Mouse (Mus musculus) neural tube, embryonic 11.5 days (tissue): ENCODE measurements around the gene Tekt3. TPM values are rescaled to one million over a fixed set of nuclear protein-coding genes. Genes with fewer than 3 reads are reported as not detected.

Experiments used
- ATAC-seq: fragments of 200-750 bp; cut with Nextera tagmentation; 2 replicates; pipeline ENCODE4 v1.8.0; 2017; ENCODE audit warnings: moderate number of reproducible peaks, mild to moderate bottlenecking, moderate TSS enrichment, moderate library complexity; ENCODE audit not compliant: insufficient read depth, low FRiP score, low TSS enrichment
- DNase-seq: peaks from one replicate; pipeline ENCODE4 v3.0.0-alpha.2; 2015; ENCODE audit warnings: low spot score
- H3K27ac ChIP-seq: fragments of 300-500 bp; sonication (generic); 2 replicates; pipeline ENCODE4 v1.5.1; 2014; ENCODE audit warnings: low read depth, mild to moderate bottlenecking, low read length
- H3K27me3 ChIP-seq: fragments of 300-500 bp; sonication (generic); 2 replicates; pipeline ENCODE4 v1.6.1; 2014; ENCODE audit warnings: mild to moderate bottlenecking, low read length, mixed read lengths; ENCODE audit not compliant: control insufficient read depth, insufficient read depth
- H3K36me3 ChIP-seq: fragments of 300-500 bp; sonication (generic); 2 replicates; pipeline ENCODE4 v1.6.1; 2014; ENCODE audit warnings: mild to moderate bottlenecking, low read length, moderate library complexity, mixed read lengths; ENCODE audit not compliant: control insufficient read depth, insufficient read depth
- H3K4me1 ChIP-seq: fragments of 300-500 bp; sonication (generic); 2 replicates; pipeline ENCODE4 v1.6.1; 2014; ENCODE audit warnings: low read length, mixed read lengths; ENCODE audit not compliant: control insufficient read depth, insufficient read depth
- H3K4me2 ChIP-seq: fragments of 300-500 bp; sonication (generic); 2 replicates; pipeline ENCODE4 v1.6.1; 2014; ENCODE audit warnings: low read depth, mild to moderate bottlenecking, moderate library complexity
- H3K4me3 ChIP-seq: fragments of 300-500 bp; sonication (generic); 2 replicates; pipeline ENCODE4 v1.5.1; 2014; ENCODE audit warnings: low read depth, low read length
- H3K9ac ChIP-seq: fragments of 300-500 bp; sonication (generic); 2 replicates; pipeline ENCODE4 v1.6.1; 2014; ENCODE audit warnings: mild to moderate bottlenecking, low read length
- H3K9me3 ChIP-seq: fragments of 300-500 bp; sonication (generic); 2 replicates; pipeline ENCODE4 v1.6.1; 2016; ENCODE audit warnings: low read length; ENCODE audit not compliant: control insufficient read depth
- WGBS: fragments of 180-500 bp; shearing (Covaris S2); extraction: QIAGEN DNeasy Blood & Tissue Kit; methylation state at CpG from one replicate; pipeline ENCODE4 v1.1.7; 2014; 5-methylcytosine and 5-hydroxymethylcytosine counted together
- polyA plus RNA-seq: library from polyadenylated mRNA; unstranded; fragments of >200 nt; fragmentation: Nextera tagmentation; extraction: Ambion mirVana; gene quantifications from 2 replicates; pipeline ENCODE4 v1.2.1, GENCODE M21; 2014

The Tekt3 gene
- polyA plus RNA-seq, 1 experiment from 2014 or later, result not detected

GRCm38 (mm10) chr11:63136836-63137416 lies 75.5 kb downstream of the Tekt3 start:
- H3K4me3 ChIP-seq, result no peak overlapping the region
- ATAC-seq (no peak), DNase-seq (no peak)
- H3K9ac ChIP-seq, result no peak overlapping the region
- no peaks in the 10 kb centered on the region for H3K4me1 ChIP-seq
- no peaks in the 10 kb centered on the region for H3K9me3 ChIP-seq
- H3K27ac ChIP-seq, result no peak overlapping the region
- no peak overlapping the region for H3K4me2 ChIP-seq
- H3K27me3 ChIP-seq, result peaks cover 11% of the 10 kb centered on the region
- no peaks in the 10 kb centered on the region for H3K36me3 ChIP-seq
- 64% methylated on average over 4 of the region's 4 CpGs for WGBS

DNA sequence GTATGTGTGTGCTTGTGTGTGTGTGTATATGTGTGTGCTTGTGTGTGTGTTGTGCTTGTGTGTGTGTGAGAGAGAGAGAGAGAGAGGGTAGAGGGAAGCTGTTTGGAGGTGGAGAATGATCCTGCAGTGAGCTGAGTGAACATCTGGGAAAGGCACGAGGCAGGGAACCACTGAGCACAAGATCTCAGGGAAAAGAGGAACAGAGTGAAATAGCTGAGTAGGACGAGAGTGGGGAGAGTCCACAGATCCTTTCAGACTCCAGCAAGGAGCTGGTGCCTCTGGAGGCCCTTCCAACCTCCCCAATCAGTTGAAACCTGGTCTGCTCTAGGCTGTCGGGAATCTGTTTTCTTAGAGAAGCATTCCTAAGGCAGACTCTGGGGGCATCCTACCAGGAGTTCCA lies 77.3 kb downstream of the Tekt3 start:
- Histone ChIP-seq H3K27ac (no peak overlapping the region), H3K27me3 (peaks cover 5% of the 10 kb centered on the region; the same call in 1 of the 2 replicates), H3K4me2 (no peak overlapping the region), H3K4me1 (no peaks in the 10 kb centered on the region), H3K9ac (no peak overlapping the region), H3K4me3 (no peak overlapping the region), H3K9me3 (no peaks in the 10 kb centered on the region), H3K36me3 (no peaks in the 10 kb centered on the region)
- no peak for ATAC-seq
- 75% methylated on average over 3 of the region's 3 CpGs for WGBS
- no peak for DNase-seq

DNA sequence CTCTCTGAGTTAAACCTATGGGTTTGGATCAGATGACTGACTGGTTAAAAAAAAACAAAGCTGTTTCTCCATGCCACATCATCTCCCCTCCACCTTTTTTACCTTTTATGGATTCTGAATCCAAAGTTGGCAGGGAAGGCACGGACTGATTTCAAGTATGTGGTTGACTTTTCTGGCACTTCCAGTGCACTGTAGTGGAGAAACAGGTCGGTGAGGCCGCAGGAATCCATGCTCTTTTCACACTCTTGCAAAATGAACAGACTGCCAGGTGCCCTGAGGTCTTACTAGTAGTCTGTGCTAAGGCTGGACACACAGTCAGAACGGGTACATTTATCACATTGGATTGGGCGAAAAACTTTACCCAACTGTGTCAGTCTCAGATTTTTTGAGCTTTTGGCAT lies 80.9 kb downstream of the Tekt3 start:
- no peaks in the 10 kb centered on the region for H3K36me3 ChIP-seq
- no peaks in the 10 kb centered on the region for H3K9me3 ChIP-seq
- DNase-seq, result no peak
- H3K4me1 ChIP-seq, result no peaks in the 10 kb centered on the region
- H3K27me3 ChIP-seq, result no peaks in the 10 kb centered on the region
- 92% methylated on average over 5 of the region's 5 CpGs for WGBS
- no peak for ATAC-seq
- H3K4me2 ChIP-seq, result no peak overlapping the region
- no peak overlapping the region for H3K9ac ChIP-seq
- H3K27ac ChIP-seq, result no peak overlapping the region
- H3K4me3 ChIP-seq, result no peak overlapping the region

GRCm38 (mm10) chr11:63142816-63143215 lies 81.4 kb downstream of the Tekt3 start:
- DNase-seq (no peak), ATAC-seq (no peak)
- H3K4me2 ChIP-seq, result no peak overlapping the region
- no peak overlapping the region for H3K4me3 ChIP-seq
- H3K27ac ChIP-seq, result no peak overlapping the region
- H3K4me1 ChIP-seq, result no peaks in the 10 kb centered on the region
- H3K27me3 ChIP-seq, result no peaks in the 10 kb centered on the region
- H3K9ac ChIP-seq, result no peak overlapping the region
- no peaks in the 10 kb centered on the region for H3K9me3 ChIP-seq
- 92% methylated on average over 4 of the region's 4 CpGs for WGBS
- H3K36me3 ChIP-seq, result no peaks in the 10 kb centered on the region

DNA sequence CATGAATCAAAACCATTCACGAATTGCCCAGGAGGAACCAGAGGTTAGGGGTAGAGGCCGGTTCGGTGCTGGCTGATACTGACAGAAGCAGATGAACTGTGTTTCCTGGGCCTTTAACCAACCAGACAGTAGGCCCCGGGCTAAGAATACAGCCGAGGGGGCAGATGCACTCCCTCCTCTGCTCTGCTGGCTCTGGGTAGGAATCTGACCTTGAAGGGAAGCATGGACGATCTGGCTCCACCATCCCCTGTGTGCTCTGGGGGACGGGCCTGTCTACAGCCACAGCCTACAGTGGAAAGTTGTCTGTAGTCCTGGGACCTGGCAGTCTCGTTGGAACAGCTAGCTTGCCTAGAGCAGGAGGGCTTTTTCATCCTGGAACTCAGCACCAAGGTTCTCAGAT lies 82.0 kb downstream of the Tekt3 start:
- Histone ChIP-seq H3K9me3 (no peaks in the 10 kb centered on the region), H3K9ac (no peak overlapping the region), H3K4me3 (no peak overlapping the region), H3K36me3 (no peaks in the 10 kb centered on the region), H3K4me2 (no peak overlapping the region), H3K4me1 (no peaks in the 10 kb centered on the region), H3K27me3 (no peaks in the 10 kb centered on the region), H3K27ac (no peak overlapping the region)
- 82% methylated on average over 8 of the region's 8 CpGs for WGBS
- ATAC-seq, result no peak
- DNase-seq, result no peak

Other genes starting within 250 kb of the Tekt3 start
- 8.0 and 9.5 TPM in 2 replicates for gene Trim16, start 241.4 kb upstream of the Tekt3 start, polyA plus RNA-seq
- 0.19 and 0.50 TPM in 2 replicates for gene Fbxw10, start 214.6 kb upstream of the Tekt3 start, polyA plus RNA-seq
- gene Tvp23b, start 182.2 kb upstream of the Tekt3 start, polyA plus RNA-seq, result 43.1 and 46.3 TPM in 2 replicates
- gene Cdrt4, start 110.5 kb upstream of the Tekt3 start, polyA plus RNA-seq, result not detected in 2 replicates
- 34.1 and 36.6 TPM in 2 replicates for gene Pmp22, start 67.3 kb downstream of the Tekt3 start, polyA plus RNA-seq